Mouse (Mus musculus) embryonic facial prominence, embryonic 12.5 days (tissue): ENCODE measurements at regions not wholly inside any gene's neighbourhood (a gene's known extent, or its start where the extent isn't known, plus 50 kb on each side); places are given as distances from the start of the nearest gene placed in this dataset.

Experiments used
- ATAC-seq: fragments of 200-750 bp; cut with Nextera tagmentation; 2 replicates; pipeline ENCODE4 v1.8.0; 2017; ENCODE audit not compliant: insufficient number of reproducible peaks, insufficient read depth, low FRiP score, low TSS enrichment
- H3K27ac ChIP-seq: fragments of 300-500 bp; sonication (generic); 2 replicates; pipeline ENCODE4 v1.5.1; 2016; ENCODE audit warnings: mild to moderate bottlenecking
- H3K27me3 ChIP-seq: fragments of 300-500 bp; sonication (generic); 2 replicates; pipeline ENCODE4 v1.6.1; 2016; ENCODE audit warnings: mild to moderate bottlenecking, moderate library complexity
- H3K36me3 ChIP-seq: fragments of 300-500 bp; sonication (generic); 2 replicates; pipeline ENCODE4 v1.6.1; 2016; ENCODE audit warnings: mild to moderate bottlenecking
- H3K4me1 ChIP-seq: fragments of 300-500 bp; sonication (generic); 2 replicates; pipeline ENCODE4 v1.6.1; 2016
- H3K4me2 ChIP-seq: fragments of 300-500 bp; sonication (generic); replicated peaks from 2 replicates; pipeline ENCODE4 v1.6.1; 2016; ENCODE audit warnings: mild to moderate bottlenecking, moderate library complexity
- H3K4me3 ChIP-seq: fragments of 300-500 bp; sonication (generic); 2 replicates; pipeline ENCODE4 v1.5.1; 2016; ENCODE audit warnings: mild to moderate bottlenecking
- H3K9ac ChIP-seq: fragments of 300-500 bp; sonication (generic); 2 replicates; pipeline ENCODE4 v1.6.1; 2016; ENCODE audit warnings: mild to moderate bottlenecking, moderate library complexity
- H3K9me3 ChIP-seq: fragments of 300-500 bp; sonication (generic); 2 replicates; pipeline ENCODE4 v1.6.1; 2016; ENCODE audit warnings: mild to moderate bottlenecking, moderate library complexity
- WGBS: fragments of 180-500 bp; shearing (Covaris S2); methylation state at CpG from one replicate; pipeline ENCODE4 v1.1.7; 2016; 5-methylcytosine and 5-hydroxymethylcytosine counted together

DNA sequence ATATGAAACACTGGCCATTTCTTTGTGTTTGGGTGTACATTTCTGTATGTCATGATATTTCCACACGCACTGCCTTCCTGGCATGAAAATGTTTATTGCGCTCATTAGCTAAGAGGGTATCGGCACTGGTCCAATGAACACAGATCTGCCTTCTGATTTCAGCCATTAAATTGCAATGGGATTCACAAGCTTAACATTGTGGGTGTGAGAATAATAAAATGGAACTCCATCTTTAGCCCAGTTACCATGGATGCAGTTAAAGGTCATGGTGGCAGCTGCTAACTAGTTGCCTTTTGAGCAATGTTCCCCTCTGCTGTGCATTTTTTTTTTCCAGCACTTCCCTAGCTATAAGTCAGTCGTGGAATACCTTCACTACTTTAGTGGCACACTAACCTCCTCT, 343.7 kb upstream of the Pou3f3 start:
- H3K4me1 ChIP-seq: 0 out of 2 replicates have a peak, but pooled peaks cover 5% of the 10 kb centered on the region
- H3K27ac ChIP-seq: no peak overlapping the region
- no peaks in the 10 kb centered on the region for H3K27me3 ChIP-seq
- no peaks in the 10 kb centered on the region for H3K9me3 ChIP-seq
- no peak overlapping the region for H3K4me3 ChIP-seq
- ATAC-seq: no peak
- H3K9ac ChIP-seq: no peak overlapping the region
- no peaks in the 10 kb centered on the region for H3K36me3 ChIP-seq
- 78% methylated on average over 4 of the region's 4 CpGs for WGBS
- no peak overlapping the region for H3K4me2 ChIP-seq

DNA sequence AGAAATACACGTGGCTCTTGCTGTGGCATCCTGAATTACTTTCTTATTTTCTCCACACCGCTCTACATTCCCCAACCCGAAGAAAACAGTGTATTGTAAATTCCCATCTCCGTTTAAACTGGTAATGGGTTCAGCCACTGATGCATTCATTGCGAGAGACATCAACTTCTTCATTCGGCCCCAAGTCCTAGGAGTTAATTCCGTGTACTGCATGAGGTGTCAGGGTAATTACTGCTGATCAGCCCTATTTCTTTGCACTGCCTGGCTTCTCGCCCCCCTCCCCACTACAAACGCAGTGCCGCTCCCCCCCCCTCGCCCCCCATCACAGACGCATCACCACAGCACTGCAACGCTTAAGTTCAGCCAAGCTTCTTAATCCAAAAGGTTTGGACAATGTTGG, 343.2 kb upstream of the Pou3f3 start:
- Histone ChIP-seq H3K4me2 (no peak overlapping the region), H3K4me1 (0 out of 2 replicates have a peak, but pooled peaks cover 5% of the 10 kb centered on the region), H3K4me3 (no peak overlapping the region), H3K9ac (no peak overlapping the region), H3K36me3 (no peaks in the 10 kb centered on the region), H3K27me3 (no peaks in the 10 kb centered on the region), H3K27ac (no peak overlapping the region), H3K9me3 (no peaks in the 10 kb centered on the region)
- WGBS: 69% methylated on average over 13 of the region's 13 CpGs
- no peak for ATAC-seq

DNA sequence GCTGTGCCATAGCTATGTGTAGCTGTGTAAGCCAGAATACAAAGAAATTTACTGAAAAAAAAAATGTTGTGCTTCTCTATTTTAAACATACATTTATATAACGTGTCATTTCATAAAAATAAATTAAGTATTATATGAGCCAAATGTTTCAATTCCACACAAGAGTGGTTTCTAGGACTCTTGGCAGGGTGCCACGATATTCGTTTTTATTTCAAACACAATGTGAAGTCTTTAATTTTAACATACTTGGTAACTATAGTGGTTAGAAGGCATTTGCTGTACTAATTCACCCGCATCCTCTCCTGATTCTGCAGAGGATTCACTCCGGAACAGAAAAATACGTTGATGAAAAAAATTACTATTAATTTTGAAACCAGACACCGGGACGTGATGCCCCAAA, 342.5 kb upstream of the Pou3f3 start:
- ATAC-seq: no peak
- 70% methylated on average over 8 of the region's 8 CpGs for WGBS
- Histone ChIP-seq H3K4me3 (no peak overlapping the region), H3K9me3 (no peaks in the 10 kb centered on the region), H3K27ac (no peak overlapping the region), H3K4me2 (no peak overlapping the region), H3K4me1 (0 out of 2 replicates have a peak, but pooled peaks cover 5% of the 10 kb centered on the region), H3K9ac (no peak overlapping the region), H3K36me3 (no peaks in the 10 kb centered on the region), H3K27me3 (no peaks in the 10 kb centered on the region)

DNA sequence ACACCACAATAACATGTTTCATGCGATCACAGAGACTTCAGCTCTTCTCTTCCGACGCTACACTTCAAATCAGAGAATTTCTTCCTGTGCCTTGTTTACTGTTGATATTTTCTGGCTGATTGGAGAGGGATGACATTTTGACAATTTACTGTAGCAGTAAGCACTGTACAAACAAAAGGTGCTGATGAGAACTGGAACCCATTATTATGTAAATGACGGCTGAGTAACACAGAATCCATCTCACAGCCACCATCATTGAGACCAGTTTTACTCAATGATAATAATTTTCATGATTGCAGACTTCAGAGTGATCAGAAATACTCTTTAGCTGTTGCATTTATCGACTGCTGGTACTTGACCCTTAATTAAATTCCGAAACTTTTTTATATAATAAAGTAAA, 341.5 kb upstream of the Pou3f3 start:
- H3K27ac ChIP-seq: no peak overlapping the region
- H3K9me3 ChIP-seq: no peaks in the 10 kb centered on the region
- H3K36me3 ChIP-seq: no peaks in the 10 kb centered on the region
- no peaks in the 10 kb centered on the region for H3K27me3 ChIP-seq
- H3K9ac ChIP-seq: no peak overlapping the region
- no peak overlapping the region for H3K4me3 ChIP-seq
- 87% methylated on average over 6 of the region's 6 CpGs for WGBS
- H3K4me2 ChIP-seq: no peak overlapping the region
- H3K4me1 ChIP-seq: 0 out of 2 replicates have a peak, but pooled peaks cover 5% of the 10 kb centered on the region
- ATAC-seq: no peak

DNA sequence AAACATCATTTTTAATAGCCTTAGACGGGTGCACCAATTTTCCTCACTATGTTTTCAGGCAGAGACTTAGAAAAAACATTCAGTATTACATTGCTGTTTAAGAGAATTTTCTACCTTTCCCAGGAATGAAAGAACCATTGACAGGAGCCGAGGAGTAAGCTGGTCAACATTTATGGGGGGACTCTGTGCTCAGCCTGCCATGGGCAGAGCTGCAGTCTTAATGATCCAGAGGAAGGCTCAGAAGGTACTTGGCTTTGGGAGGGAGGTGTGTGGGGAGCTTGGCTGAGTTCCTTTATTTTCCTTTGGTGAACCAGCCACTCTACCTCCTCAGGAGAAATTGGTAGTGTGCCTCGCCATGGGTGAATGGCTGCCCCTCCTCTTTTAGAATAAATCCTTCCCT, 333.1 kb upstream of the Pou3f3 start:
- H3K4me3 ChIP-seq: no peak overlapping the region
- no peaks in the 10 kb centered on the region for H3K4me1 ChIP-seq
- H3K9ac ChIP-seq: no peak overlapping the region
- WGBS: 69% methylated on average over 3 of the region's 3 CpGs
- no peaks in the 10 kb centered on the region for H3K9me3 ChIP-seq
- H3K27ac ChIP-seq: no peak overlapping the region
- no peak for ATAC-seq
- H3K36me3 ChIP-seq: no peaks in the 10 kb centered on the region
- no peaks in the 10 kb centered on the region for H3K27me3 ChIP-seq
- H3K4me2 ChIP-seq: no peak overlapping the region

DNA sequence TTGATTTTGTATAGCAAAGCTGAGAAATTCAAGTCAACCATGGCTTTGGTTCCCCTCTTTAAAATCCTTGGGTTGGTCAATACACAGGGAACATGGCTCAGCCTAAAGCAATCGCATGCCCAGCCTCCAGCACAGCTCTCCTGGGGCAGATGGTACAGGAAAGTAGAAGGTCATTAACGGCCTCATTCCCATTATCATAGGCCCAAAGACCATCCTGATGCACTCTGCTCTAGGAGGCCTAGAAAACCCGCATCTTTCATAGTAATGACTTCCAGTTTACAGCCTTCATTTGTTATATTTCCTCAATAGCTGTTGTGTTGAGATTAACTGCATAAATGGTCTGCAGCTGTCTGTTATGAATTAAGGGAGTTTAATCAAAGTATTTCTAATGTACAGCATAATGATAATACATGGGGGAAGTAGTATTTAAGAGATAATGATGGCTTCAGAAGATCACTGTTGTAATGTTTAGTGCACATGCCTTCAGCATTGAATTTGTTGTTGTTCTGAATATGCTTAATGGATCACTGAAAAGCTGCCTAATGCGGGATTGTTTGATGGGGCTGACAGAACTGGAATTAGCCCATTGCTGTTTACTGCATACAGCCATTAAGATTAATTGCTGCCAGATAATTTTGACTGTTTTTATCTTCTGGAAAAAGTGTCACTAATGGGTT, 329.8 kb upstream of the Pou3f3 start:
- WGBS: 81% methylated on average over 4 of the region's 4 CpGs
- H3K9me3 ChIP-seq: no peaks in the 10 kb centered on the region
- no peak overlapping the region for H3K4me3 ChIP-seq
- no peak overlapping the region for H3K9ac ChIP-seq
- no peaks in the 10 kb centered on the region for H3K27me3 ChIP-seq
- H3K4me2 ChIP-seq: no peak overlapping the region
- no peaks in the 10 kb centered on the region for H3K36me3 ChIP-seq
- H3K27ac ChIP-seq: no peak overlapping the region
- no peaks in the 10 kb centered on the region for H3K4me1 ChIP-seq
- no peak for ATAC-seq

DNA sequence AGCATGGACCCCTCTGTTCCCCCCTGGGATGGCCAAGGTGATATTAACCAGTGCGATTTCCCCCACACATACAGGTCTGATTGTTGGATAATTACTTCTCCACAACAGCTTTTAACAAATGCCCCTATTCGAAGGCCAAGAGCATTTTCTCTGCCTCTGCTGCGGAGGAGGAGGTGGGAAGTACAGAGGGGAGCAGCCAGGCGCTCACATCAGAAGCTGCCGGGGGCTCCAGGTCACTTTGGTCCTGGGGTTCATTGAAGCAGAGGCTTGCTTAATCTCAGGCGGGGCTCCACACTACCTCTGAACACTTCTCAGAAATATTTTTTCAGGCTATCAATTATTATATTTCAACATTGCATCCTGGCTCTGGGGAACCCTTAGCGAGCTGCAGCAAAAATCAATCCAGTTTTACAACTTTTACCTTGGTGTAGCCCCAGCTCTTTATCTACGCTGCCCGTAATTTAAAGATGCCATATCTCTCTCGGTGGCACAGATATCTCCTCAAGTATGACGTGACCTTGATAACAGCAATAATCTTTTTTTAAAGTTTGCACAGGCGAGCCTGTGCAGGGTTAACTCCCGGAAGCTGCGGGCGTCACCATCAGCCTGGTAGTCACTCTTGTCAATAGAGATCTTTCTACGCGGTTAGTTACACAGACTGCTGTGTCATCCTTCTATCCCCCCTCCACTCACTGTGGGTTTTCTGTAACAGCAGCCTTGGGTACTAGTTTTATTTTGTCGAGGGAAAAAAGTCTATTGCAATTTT, 307.5 kb upstream of the Pou3f3 start:
- no peak overlapping the region for H3K27ac ChIP-seq
- H3K36me3 ChIP-seq: no peaks in the 10 kb centered on the region
- no peak for ATAC-seq
- H3K9ac ChIP-seq: no peak overlapping the region
- 63% methylated on average over 18 of the region's 18 CpGs for WGBS
- no peaks in the 10 kb centered on the region for H3K9me3 ChIP-seq
- no peak overlapping the region for H3K4me2 ChIP-seq
- H3K4me3 ChIP-seq: no peak overlapping the region
- H3K4me1 ChIP-seq: no peaks in the 10 kb centered on the region
- H3K27me3 ChIP-seq: no peaks in the 10 kb centered on the region

DNA sequence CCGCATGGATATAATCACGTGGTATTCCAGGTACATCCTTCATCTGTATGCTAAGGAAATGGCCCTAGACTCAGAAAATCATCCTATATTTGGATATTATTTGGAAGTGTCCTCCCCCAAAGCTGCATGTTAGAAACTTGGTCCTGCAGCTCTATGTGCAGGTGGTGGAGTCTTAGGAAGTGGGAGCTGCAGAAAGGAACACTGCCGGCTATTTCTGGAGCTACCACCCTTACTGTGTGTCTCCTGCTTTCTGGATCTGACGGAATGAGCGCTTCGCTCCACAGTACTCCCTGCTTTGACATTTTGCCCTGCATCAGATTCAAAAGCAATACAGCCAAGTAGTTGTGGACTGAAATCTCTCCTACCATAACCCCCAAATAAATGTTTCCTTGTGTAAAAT, 306.8 kb upstream of the Pou3f3 start:
- H3K9ac ChIP-seq: no peak overlapping the region
- WGBS: 89% methylated on average over 6 of the region's 6 CpGs
- ATAC-seq: no peak

DNA sequence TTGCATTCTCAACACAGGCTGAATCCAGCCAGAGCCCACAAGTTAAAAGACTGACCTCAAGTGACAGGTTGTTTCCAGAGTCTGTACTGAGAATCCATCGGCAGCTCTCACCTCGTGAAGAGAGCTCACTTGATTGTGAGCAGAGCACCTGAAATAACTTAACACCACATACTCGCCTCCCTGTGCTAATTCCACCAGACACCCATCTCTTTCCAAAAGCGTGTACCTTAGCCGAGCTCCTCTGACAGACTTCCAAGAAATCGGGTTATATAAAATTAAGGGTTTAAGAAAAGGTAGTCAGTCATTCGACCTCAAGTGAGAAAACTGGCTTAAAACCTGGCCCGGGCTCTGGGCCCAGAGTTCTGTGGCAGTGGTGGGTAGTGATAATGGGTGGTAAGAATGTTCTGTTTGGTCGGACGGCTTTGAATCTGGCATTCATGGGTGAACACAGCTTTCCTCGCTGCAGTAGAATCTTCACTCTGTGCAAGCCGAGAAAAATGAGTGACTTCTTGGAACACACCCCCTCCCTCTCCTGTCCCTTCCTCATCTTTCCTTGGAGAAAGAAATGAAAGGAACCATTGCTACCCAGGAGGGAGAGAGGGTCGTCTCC, 299.8 kb upstream of the Pou3f3 start:
- Histone ChIP-seq H3K9me3 (no peaks in the 10 kb centered on the region), H3K4me1 (no peaks in the 10 kb centered on the region), H3K27me3 (no peaks in the 10 kb centered on the region), H3K4me2 (no peak overlapping the region), H3K27ac (no peak overlapping the region), H3K9ac (no peak overlapping the region), H3K36me3 (no peaks in the 10 kb centered on the region), H3K4me3 (no peak overlapping the region)
- WGBS: 78% methylated on average over 13 of the region's 13 CpGs
- no peak for ATAC-seq

More for the DNA sequence above, 306.8 kb upstream of the Pou3f3 start:
- no peak overlapping the region for H3K4me3 ChIP-seq
- H3K4me1 ChIP-seq: no peaks in the 10 kb centered on the region
- H3K27ac ChIP-seq: no peak overlapping the region
- no peaks in the 10 kb centered on the region for H3K36me3 ChIP-seq
- no peaks in the 10 kb centered on the region for H3K9me3 ChIP-seq
- H3K4me2 ChIP-seq: no peak overlapping the region
- H3K27me3 ChIP-seq: no peaks in the 10 kb centered on the region

DNA sequence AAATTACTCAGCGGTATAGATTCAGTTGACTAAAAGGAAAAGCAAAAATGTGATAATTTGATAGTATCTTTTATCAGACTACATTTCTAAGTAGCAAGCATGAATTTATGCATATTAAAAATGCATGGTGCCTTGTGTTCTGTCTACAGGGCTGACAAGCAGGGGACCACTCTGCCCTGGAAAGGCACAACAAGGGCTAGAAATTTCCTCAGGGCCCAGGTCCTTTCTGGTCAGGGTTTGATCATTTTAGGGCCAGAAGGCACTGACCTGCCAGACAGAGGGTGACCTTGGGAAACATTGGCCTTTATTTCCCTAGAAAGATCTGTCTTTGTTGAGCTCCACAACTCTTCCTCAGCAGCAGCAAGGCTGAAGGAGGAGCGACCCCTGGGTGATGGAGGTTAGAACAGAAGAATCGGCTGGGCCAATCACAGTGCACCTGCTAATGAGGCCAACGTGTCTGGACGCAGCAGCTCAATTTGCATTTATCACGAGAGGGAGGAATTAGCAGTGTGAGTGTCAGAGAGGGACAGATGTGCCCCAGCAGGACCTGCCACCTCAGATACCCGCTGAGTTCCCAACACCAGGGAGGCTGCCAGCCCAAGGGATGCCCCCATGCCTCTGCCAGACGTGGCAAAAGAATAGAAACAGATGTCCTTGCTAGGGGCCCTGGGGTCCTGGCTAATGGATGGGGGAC, 297.0 kb upstream of the Pou3f3 start:
- H3K4me3 ChIP-seq: no peak overlapping the region
- H3K27ac ChIP-seq: no peak overlapping the region
- no peak for ATAC-seq
- H3K9me3 ChIP-seq: no peaks in the 10 kb centered on the region
- H3K9ac ChIP-seq: no peak overlapping the region
- WGBS: 33% methylated on average over 8 of the region's 8 CpGs
- no peaks in the 10 kb centered on the region for H3K27me3 ChIP-seq
- no peak overlapping the region for H3K4me2 ChIP-seq
- H3K36me3 ChIP-seq: no peaks in the 10 kb centered on the region
- no peaks in the 10 kb centered on the region for H3K4me1 ChIP-seq

DNA sequence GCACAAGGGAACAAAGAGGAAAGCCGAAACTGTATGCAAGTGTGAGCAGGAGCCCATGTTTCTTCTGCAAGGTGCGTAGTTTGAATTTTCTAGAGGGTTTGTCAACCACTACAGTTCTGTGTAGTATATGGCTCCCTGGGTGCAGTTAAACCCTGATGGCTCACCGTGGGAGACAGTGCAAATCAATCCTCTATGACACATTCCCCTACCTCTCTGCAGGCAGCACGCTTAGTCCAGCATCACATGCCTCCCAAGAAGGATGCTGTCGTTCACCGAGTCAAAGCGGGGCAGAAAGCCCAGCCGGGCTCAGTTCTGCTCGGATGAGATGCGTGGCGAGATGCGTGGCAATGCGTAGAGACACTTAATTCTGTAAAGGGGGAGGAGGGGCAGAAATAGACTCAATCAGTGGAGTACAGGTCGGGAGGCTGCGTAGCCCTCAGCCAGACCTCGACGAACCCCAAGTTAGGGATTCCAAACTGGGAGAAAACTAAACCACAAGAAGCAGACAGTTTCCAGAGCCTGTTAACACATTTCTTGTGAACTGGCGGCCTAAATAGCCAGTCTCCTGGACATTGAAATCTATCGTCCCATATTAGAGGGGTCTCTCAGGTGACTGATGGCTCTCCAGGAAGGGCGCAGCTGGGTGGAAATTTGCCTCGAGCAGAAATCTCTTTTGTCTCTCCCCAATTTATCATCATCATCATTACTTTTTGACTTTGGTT, 279.6 kb upstream of the Pou3f3 start:
- no peak for ATAC-seq
- H3K9ac ChIP-seq: no peak overlapping the region
- H3K4me2 ChIP-seq: no peak overlapping the region
- H3K27ac ChIP-seq: no peak overlapping the region
- H3K27me3 ChIP-seq: peaks cover 3% of the 10 kb centered on the region; the same call in 1 of the 2 replicates
- H3K4me1 ChIP-seq: 0 out of 2 replicates have a peak, but pooled peaks cover 5% of the 10 kb centered on the region
- WGBS: 75% methylated on average over 21 of the region's 21 CpGs
- H3K9me3 ChIP-seq: no peaks in the 10 kb centered on the region
- H3K4me3 ChIP-seq: no peak overlapping the region
- no peaks in the 10 kb centered on the region for H3K36me3 ChIP-seq
